Mouse (Mus musculus): ENCODE data around the gene Mvb12b.
"Not testable (repeated sequence)": the region's sequence is repeated elsewhere in the genome, so short reads cannot be mapped to it uniquely, and the experiment has no call there.

Mvb12b gene

DNA sequence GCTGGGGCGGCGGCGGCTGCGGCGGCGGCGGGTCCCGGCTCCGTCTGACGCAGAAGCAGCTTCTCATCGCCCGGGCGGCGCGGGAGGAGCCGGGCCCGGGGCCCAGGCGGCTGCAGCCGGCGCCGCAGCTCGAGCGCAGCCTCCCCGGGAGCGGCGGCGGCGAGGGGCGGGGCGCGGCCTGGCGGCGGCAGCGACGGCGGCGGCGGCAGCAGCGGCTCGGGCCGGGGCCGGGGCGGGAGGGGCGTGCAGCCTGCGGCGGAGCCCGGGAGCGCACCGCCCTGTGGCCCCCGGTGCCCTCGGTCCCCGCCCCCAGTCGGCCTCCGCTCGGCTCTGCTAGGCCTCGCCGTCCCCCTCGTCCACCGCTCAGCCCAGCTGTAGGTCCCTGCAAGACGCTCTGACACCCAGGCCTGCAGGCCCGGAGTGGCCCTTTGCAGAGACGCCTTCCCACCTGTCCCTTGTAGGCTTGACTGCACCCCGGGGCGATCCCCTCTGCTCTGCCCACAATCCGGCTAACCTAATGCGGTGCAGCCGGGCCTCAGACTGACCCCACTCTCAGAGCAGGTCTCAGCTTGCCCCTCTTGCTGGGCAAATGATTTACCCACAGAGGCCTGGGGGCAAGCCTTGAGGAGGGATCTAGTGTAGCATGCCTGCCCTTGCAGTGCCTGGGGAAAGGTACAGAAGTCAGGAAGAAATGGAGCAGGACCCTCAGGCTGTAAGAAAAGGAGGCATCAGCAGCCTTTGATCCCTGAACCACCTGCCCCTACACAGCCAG lies at the start of gene Mvb12b:
TSS of gene Mvb12b (minus strand) at position 619 of the 772 bp plus-strand sequence.
- peak; percentile 38 for DNase-seq (ENCODE audit: low spot score)

DNA sequence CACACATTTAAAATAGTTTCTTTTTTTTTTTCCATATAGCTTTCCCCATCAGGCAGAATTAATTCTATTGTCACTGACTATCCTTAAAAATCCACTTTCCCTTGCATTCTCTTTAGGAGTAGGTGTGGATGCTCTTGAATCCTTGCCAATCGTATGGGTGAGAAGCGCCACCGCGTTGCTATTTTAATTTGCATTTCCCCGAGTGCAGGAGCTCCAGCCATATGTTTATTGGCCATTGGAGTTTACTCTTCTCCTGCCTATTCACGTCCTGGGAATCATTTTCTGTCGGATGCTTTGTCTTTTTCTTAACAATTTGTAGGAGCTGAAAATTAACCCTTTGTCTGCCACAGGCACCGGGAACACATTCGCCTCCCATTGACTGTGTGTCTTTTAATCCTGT lies 48.0 kb upstream of the Mvb12b start:
- DNase-seq (ENCODE audit: low spot score) = no peak

DNA sequence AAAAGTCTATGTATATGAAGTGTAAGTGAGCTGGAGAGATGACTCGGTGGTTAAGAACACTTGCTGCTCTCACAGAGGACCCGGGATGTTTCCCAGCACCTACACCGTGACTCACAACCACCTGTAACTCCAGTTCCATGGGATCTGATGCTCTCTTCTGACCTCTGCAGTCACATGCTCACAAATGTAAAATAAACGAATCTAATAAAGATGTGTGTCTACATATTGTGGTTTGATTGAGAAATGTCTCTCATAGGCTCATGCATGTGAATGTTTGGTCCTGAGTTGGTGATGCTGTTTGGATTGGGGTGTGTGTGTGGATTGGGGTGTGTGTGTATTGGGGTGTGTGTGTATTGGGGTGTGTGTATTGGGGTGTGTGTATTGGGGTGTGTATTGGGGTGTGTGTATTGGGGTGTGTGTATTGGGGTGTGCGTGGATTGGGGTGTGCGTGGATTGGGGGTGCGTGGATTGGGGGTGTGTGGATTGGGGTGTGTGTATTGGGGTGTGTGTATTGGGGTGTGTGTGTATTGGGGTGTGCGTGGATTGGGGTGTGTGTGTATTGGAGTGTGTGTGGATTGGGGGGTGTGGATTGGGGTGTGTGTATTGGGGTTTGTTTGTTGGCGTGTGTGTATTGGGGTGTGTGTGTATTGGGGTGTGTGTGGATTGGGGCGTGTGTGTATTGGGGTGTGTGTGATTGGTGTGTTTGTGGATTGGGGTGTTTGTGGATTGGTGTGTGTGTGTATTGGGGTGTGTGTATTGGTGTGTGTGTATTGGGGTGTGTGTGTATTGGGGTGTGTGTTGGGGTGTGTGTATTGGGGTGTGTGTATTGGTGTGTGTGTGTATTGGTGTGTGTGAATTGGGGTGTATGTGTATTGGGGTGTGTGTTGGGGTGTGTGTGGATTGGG lies 46.1 kb upstream of the Mvb12b start:
- DNase-seq (ENCODE audit: low spot score) = no peak

DNA sequence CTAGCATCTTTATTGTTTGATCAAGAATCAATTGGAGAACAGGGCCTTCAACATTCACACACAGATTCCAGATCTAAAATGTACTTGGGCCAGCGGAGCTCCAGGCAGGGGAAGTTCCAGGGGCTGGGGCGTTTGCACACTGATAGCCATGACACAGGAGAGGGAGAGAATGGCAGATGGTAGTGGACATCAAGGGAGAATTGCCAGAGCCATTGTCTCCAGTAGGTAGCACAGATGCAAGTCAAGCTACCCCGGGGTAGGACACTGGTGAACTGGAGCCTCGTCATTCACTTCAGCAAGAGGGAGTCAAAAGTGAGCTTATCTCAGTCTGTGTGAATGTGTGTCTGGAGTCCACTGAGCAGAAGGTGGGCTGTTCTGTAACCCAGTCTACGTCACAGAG lies 43.4 kb upstream of the Mvb12b start:
- no peak for DNase-seq (ENCODE audit: low spot score)

DNA sequence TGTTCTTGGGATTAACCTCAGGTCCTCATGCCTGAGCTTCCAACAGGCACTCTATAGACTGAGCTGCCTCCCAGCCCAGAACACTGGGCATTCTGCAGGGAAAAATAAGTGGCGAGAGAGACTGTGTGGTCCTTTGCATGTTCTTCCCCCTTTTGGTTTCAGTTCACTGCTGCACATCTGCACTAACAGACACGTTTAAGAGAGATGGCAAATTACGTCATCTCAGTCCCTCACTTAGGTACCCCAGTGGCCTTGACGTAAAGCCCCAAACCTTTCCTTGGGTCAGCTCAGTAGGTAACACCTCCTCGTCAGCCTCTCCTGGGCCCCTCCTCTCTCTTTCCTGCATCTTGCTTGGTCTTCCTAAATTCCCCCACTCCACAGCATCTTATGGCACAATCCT lies 37.5 kb upstream of the Mvb12b start:
- no peak for DNase-seq (ENCODE audit: low spot score)

DNA sequence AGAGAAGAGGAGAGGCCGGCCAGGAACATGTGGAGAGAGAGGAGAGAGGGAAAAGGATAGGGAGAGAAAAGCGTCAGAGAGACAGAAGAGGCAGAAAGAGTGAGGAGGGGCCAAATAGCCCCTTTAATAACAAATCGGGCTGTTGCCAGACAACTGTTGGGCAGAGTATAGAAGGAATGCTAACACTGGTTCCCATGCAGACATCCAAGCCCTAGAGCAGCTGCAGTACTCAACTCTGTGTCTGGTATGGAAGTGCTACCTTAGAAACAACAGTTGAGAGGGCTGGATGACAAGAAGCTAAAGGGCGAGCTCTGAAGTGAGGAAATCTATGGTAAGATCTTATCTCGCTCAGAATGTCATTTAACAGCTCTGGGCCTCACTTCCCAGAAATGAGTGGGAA lies 35.7 kb upstream of the Mvb12b start:
- no peak for DNase-seq (ENCODE audit: low spot score)

DNA sequence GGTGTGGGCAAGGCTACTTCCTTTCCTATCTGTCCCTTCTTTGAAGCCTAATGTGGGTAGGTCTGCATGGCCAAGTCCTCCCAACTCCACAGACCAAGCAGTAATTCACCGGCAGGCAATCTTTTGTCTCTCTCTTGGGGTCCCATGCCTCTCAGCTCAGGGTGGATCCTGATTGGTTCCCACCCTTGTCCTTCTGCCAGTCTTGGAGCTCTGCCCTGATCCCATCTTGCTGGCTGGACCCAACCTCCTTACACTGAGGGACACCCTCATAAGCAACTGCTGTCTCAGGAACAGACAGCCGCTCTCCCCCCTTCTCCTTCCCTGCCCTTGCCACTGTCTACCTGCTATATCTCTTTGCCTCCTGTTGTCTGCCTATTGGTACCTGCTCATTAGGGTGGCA lies 34.7 kb upstream of the Mvb12b start:
- DNase-seq (ENCODE audit: low spot score) = no peak

DNA sequence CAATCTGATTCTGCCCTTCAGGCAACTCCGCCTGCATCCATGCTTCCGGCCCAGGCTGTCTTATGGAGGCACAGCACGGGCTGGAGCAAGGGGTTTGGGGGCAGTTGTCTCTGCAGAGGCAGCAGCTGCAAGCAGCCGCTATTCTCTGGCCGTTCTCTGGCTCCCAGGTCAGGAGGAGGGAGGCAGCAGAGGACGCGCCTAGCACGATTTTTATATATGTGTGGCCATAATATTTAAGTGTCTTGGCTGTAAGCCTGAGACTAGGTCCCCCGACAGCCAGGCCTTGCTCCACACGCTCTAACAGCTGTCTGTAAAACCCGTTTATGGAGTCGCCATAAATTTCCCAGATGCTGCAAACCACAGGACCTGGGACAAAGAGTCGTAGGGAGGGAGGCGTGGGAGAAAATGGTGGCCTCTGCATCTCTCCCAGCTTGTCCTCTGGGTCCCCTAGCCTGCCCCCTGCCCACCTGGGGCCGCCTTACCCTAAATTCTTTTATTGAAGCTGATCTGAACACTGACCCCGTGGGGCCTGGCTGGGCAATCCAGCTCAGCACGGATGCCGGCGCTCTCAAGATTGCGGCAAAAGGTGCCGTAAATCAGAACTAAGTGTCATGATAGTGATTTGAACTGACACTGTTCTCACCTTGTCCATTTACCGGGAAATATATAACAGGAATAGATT lies 32.3 kb upstream of the Mvb12b start:
- no peak for DNase-seq (ENCODE audit: low spot score)

DNA sequence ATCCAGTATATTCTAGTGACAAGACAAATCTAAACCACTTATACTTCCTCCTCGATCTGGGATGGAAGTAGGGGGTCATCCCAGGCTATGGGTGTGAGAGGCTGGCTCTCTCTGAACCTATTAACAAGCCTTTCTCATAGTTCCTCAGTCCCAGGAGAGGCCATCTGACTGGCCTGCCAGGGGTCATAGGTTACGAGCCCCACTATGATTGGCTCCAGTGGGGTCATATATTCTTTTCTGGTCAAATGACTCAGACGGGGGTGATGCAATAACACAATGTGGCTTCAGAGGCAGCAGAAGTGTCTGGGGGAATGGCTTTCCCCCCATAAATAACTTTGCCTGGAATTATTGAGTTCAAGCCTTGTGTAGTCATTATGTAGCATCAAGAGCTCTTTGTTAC lies 31.1 kb upstream of the Mvb12b start:
- no peak for DNase-seq (ENCODE audit: low spot score)

DNA sequence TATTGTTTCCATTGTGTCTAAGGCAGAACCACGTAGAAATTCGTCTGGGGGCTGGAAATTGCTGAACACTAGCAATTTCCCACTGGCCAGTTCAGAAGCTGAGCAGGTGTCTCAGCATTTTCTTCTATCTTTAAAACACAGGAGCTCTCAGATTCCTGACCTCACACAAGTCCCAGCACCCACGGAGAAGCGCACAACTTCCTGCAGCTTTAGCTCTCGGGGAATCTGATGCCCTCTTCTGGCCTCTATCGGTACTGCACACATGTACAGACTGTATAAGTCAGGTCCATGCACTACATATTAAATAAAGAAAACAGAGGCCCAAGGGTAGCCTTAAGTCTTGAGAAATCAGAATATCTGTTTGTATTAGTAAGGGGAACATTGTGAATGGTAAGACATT lies 30.6 kb upstream of the Mvb12b start:
- no peak for DNase-seq (ENCODE audit: low spot score)

DNA sequence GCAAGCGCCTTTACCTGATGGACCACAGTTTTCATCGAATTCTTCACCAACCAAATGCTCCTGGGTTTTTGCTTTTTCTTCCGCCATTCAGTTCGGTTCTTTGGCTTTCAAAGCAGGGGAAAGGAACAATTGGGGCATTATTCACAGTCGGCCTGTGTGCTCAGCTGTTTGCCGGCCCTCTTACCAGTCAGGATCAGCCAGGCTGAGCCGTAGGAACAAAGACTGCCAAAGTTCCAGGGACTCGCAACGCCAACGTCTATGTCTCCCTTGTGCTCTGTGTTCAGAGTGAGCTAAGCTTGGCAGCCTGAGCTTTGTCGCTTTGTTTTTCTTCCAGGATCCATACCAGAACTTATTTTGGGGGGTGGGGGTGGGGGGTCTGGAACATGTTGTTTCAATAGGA lies 28.9 kb upstream of the Mvb12b start:
- no peak for DNase-seq (ENCODE audit: low spot score)

DNA sequence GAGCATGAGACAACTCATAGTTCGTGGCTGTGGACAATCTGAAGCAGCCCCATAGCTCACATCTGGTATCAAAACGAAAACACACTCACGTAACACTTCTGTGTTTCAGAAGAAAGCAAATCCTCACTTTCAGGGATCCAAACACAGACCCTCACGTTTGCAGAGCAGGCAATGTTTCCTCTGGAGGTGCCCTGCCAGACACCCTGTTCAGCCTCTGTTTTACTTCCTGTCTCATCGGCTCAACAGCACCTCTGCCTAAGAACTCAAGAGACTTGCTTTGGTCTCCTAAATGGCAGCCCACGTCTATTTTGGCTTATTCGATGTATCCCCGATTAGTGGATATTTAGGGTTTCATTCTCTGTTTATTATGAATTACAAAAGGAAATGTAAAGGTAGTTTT lies 27.3 kb upstream of the Mvb12b start:
- no peak for DNase-seq (ENCODE audit: low spot score)

DNA sequence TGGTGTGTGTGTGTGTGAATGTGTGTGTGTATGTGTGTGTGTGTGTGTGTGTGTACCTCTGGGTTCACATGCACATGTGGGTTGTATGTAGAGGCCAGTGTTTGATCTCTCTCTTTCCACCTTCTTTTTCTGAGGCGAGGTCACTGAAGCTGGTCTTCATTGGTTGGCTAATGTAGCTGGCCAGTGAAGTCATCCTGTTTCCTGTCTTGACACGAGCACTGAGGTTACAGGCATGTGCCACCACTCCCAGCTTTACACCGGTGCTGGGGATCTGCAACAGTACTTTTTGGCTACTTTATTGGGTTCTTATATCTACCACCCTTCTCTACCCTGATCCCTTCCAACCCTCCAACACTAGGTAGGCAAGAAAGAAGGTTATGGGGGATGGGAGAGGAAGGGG lies 26.6 kb upstream of the Mvb12b start:
- no peak for DNase-seq (ENCODE audit: low spot score)

DNA sequence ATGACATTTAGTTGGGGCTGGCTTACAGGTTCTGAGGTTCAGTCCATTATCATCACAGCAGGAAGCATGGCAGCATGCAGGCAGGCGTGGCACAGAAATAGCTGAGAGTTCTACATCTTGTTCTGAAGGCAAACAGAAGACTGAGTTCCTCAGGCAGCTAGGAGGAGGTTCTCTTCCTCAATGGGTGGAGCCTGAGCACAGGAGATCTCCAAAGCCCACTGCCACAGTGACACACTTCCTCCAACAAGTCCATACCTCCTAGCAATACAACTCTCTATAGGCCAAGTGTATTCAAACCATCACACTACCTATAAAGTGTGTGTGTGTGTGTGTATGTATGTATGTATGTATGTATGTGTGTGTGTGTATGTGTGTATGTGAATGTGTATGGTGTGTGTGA lies 25.9 kb upstream of the Mvb12b start:
- not testable (repeated sequence) for DNase-seq (ENCODE audit: low spot score)

DNA sequence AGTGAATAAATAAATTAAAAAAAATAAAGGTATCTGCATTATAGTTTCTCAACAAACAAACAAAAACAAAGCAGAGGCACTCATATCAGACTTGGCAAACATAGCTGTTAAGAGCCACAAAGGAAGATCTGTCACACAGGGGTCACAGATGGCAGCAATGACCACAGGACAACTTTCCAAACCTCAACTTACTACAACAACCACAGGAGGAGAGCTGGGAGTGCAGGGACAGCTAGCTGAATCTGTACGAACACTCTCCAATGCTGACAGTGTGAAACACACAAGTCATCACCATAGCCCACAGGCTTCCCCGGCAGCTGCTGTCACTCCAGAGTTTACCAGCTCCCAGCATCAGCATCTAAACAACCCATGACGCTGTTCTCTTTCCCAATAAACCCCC lies 25.0 kb upstream of the Mvb12b start:
- DNase-seq (ENCODE audit: low spot score) = no peak

DNA sequence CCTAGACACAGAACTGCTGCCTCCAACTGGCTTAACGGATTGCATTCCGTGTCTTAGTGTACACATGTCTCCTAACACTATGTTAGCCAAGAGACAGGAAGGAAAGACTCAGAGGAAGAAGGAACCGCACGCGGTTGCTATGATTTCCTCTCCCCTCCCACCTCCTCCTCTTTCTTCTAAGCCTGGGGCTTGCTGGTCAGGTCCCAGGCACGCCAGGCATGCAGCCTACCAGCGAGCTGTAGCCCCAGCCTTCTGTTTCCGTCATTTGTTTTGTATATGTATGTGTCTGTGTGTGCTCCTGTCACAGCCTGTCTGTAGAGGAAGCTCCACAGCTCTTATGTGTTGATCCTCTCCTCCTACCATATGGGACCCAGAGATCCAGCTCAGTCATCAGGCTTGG lies 20.6 kb upstream of the Mvb12b start:
- no peak for DNase-seq (ENCODE audit: low spot score)

DNA sequence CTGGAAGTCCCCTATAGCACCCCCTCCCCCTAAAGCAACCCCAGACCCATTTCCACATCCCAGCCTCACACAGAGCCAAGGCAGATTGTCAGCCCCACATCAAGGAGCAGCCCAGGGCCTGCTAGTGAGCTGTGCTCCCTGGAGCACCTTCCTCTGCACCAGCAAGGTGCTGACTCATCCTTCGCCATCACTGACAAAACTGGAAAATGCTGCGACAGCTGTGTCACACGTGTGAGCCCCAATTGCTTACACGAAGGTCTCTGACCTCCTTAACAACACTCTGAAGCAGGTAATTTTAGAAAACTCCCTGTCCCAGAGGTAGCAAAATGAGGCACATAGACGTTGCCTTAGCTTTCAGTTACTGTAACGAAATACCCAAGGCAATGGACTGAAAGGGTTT lies 19.4 kb upstream of the Mvb12b start:
- DNase-seq (ENCODE audit: low spot score) = no peak

DNA sequence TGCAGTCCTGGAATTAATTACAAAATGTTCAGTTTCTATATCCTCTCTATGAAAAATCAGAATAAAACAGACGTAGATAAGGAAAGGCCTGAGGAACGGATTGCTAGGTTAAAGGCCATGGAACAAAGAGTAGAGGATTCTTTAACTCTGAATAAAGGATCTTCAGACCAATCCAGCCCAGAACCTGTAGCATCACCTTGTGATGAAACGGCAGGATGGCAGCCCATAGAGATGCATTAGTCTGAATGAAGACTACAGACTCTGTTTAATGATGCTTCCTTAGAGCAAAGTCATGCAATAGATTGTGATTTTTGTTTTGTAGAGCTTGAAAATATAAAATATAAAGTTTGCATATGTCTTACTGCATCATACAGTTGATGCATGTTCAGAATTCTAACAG lies 8.1 kb upstream of the Mvb12b start:
- no peak for DNase-seq (ENCODE audit: low spot score)

DNA sequence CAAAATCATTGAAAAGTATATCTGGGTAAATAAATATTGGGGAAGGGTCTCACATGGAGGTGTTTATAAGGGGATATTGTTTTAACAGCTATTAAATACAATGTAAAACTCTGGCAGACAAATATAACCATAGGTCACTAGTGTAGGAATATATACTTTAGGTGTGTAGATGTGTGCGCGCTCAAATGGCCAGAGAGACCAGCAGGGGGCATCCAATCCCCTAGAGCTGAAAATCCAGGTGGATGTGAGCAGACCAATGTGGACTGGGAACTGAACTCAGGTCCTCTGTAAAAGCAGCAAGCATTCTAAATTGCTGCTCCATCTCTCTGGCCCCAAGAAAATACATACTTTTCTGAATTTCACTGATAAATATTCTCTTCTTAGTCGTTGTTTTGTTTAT lies 5.4 kb upstream of the Mvb12b start:
- no peak for DNase-seq (ENCODE audit: low spot score)

DNA sequence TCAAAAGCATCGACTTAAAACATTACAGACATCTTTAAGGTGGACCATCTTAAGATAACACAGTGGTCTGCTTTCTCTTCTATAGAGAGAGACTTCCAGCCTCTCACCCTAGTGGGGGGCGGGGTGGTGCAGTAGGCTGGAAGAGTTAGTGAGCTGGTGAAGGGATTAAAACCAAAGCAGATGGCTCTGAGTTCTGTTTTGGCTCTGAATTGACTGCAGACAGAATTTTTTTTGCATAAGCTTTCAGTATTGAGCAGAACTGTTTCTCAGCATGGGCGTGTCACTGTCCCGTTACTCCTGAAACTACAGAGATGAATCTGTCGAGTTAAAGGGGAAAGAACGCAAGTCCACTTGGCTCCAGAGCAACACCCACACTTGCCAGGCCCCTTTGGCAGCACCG lies 4.6 kb upstream of the Mvb12b start:
- no peak for DNase-seq (ENCODE audit: low spot score)

DNA sequence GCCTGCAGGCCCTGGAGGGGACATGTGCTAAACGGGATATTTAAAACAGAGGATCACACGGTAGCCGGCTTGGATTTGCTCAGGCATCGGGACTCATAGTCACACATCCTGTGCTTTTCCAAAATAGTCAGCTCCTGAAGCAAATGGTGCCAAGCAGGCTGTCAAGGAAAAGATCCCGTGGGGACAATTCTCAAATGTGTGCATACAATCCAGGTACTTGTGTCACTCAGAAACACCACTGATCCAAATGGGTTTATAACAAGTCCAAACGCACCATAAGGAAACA lies 297 bp upstream of the Mvb12b start:
- no peak for DNase-seq (ENCODE audit: low spot score)

DNA sequence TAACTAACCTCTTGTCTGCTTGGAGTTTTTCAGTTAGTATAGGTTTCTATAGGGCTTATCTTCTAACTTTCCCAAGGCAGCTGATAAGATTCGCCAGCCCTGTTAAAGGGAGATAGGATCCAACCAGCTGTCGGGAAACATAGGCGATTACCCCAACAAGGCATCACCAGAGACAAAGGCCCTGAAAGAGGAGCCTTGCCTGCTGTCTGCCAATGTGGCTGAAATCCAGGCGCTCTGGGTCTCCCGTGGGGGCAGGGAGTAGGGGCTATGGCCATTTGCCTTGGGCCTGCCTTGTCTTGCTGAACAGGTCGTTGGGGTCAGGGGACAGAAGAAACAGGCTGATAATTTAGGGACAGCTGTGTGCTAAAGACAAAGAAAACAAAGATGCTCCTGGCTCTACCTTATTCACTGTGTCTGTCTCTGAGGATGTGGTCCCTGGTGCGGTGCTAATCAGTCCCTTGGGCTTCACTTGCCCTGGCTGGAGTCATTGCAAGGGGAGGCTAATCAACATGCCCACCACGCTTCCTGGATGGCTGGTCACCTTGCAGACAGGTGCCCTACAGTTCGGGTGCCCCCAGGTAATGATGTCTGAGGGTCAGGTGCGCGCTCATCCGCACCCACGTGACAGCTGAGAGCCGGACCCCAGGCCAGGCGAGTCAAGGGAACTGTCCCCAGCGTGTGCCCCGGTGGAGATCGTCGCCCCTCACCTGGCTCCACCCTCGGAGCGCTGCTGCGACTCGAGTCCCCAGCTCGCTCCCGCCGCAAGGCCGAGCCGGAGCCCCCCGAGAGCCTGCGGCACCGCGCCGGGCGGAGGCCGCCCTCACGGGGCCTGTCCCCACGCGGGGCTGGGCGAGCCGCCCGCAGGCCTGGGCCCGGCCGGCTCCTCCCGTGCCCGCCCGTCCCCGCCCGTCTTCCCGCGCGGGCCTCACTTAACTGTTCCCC lies 1.1 kb downstream of the Mvb12b start:
- no peak for DNase-seq (ENCODE audit: low spot score)

Data from ovary, adult 18-20 months (tissue).